Mouse (Mus musculus) embryonic facial prominence, embryonic 15.5 days (tissue): ENCODE results near the gene Gal. TPM values are rescaled to one million over a fixed set of nuclear protein-coding genes. Genes with fewer than 3 reads are reported as not detected.

ENCODE experiments used
- polyA plus RNA-seq: library from polyadenylated mRNA; unstranded; fragments of >200 nt; fragmentation: Nextera tagmentation; extraction: Ambion mirVana; gene quantifications from 2 replicates; pipeline ENCODE4 v1.2.1, GENCODE M21; 2015

The Gal gene
- polyA plus RNA-seq, 1 experiment from 2014 or later = 3.8 TPM

Other genes with a start within 250 kb of the Gal start
- gene Mrpl21, start 131.6 kb downstream of the Gal start, polyA plus RNA-seq = 111 and 116 TPM in 2 replicates
- gene Ighmbp2, start 131.5 kb downstream of the Gal start, polyA plus RNA-seq = 10.2 and 11.0 TPM in 2 replicates
- gene Cpt1a, start 92.2 kb downstream of the Gal start, polyA plus RNA-seq = 15.5 and 18.2 TPM in 2 replicates
- 0.47 and 0.65 TPM in 2 replicates for gene Tesmin, start 25.7 kb downstream of the Gal start, polyA plus RNA-seq
- gene Ppp6r3, start 161.2 kb upstream of the Gal start, polyA plus RNA-seq = 50.1 and 55.0 TPM in 2 replicates